Mouse (Mus musculus) C2C12 (cell line): ENCODE measurements around the gene Wdfy4. TPM values are rescaled to one million over a fixed set of nuclear protein-coding genes. Genes with fewer than 3 reads are reported as not detected.

Experiments
- H3K27me3 ChIP-seq: one replicate; pipeline ENCODE4 v1.6.1; 2011; ENCODE audit not compliant: control insufficient read depth, insufficient read depth, insufficient read length
- H3K36me3 ChIP-seq: one replicate; pipeline ENCODE4 v1.6.1; 2011; ENCODE audit not compliant: control insufficient read depth, insufficient read depth
- H3K4me3 ChIP-seq: one replicate; pipeline ENCODE4 v1.5.1; 2011; ENCODE audit warnings: mild to moderate bottlenecking, control low read depth; ENCODE audit not compliant: poor library complexity, insufficient read depth, severe bottlenecking
- H3K79me2 ChIP-seq: one replicate; pipeline ENCODE4 v1.6.1; 2011; ENCODE audit not compliant: control insufficient read depth, insufficient read depth
- H3K79me3 ChIP-seq: one replicate; pipeline ENCODE4 v1.6.1; 2011; ENCODE audit warnings: low read depth, control low read depth
- H3ac ChIP-seq: one replicate; pipeline ENCODE3; 2011; ENCODE audit warnings: low read depth; ENCODE audit not compliant: control insufficient read depth, insufficient read length
- CEBPB ChIP-seq: IDR thresholded peaks from one replicate; pipeline ENCODE4 v1.6.1; 2011; ENCODE audit warnings: low read depth, mild to moderate bottlenecking, control low read depth, moderate library complexity
- CTCF ChIP-seq: IDR thresholded peaks from one replicate; pipeline ENCODE4 v1.5.1; 2011; ENCODE audit not compliant: control insufficient read depth, insufficient read depth, insufficient read length
- FOSL1 ChIP-seq: IDR thresholded peaks from one replicate; pipeline ENCODE4 v1.8.0; 2011; ENCODE audit warnings: mild to moderate bottlenecking, low read length; ENCODE audit not compliant: poor library complexity, insufficient read depth, severe bottlenecking
- MAX ChIP-seq: IDR thresholded peaks from one replicate; pipeline ENCODE4 v1.6.1; 2011; ENCODE audit warnings: mild to moderate bottlenecking, control low read depth
- MYOD1 ChIP-seq: IDR thresholded peaks from one replicate; pipeline ENCODE4 v1.6.1; 2011; ENCODE audit warnings: low read depth; ENCODE audit not compliant: control insufficient read depth, insufficient read length
- MYOG ChIP-seq: IDR thresholded peaks from one replicate; pipeline ENCODE4 v1.6.1; 2011; ENCODE audit not compliant: control insufficient read depth, insufficient read length; ENCODE audit errors: extremely low read depth
- USF1 ChIP-seq: IDR thresholded peaks from one replicate; pipeline ENCODE4 v1.6.1; 2011; ENCODE audit warnings: low read depth, mild to moderate bottlenecking, control low read depth, moderate library complexity
- polyA plus RNA-seq: library from polyadenylated mRNA; unstranded; fragments of >200 nt; fragmentation: generic; extraction: Trizol; gene quantifications from one replicate; pipeline ENCODE4 v1.2.1, GENCODE M21; 2012; ENCODE audit warnings: missing spikeins

Gene Wdfy4
- polyA plus RNA-seq, 1 experiment = 0.01 TPM

DNA sequence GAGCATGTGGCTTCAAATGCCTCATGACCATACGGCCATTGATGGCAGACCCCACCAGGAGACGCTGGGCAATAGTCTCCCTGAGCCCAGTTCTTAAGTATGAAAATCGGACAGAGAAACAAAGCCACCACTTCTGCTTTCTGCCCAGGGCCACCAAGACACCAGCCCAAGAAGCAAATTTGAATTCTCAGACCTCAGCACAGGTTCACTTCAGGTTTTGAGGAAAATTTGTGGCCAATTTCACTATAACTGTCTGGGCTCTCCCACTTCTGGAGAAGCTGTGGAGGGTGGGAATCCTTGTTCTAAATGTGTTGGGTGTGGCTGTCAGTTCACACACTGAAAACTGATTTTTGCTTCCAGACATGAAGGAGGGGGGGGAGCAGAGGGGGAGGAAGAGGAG, 8.9 kb upstream of the Wdfy4 start:
- Histone ChIP-seq H3K36me3 (no peaks in the 10 kb centered on the region), H3K79me3 (no peaks in the 10 kb centered on the region), H3K27me3 (peaks cover 25% of the 10 kb centered on the region), H3K4me3 (no peak overlapping the region), H3ac (no peak overlapping the region), H3K79me2 (no peaks in the 10 kb centered on the region)
- TF ChIP-seq FOSL1 = no peak

DNA sequence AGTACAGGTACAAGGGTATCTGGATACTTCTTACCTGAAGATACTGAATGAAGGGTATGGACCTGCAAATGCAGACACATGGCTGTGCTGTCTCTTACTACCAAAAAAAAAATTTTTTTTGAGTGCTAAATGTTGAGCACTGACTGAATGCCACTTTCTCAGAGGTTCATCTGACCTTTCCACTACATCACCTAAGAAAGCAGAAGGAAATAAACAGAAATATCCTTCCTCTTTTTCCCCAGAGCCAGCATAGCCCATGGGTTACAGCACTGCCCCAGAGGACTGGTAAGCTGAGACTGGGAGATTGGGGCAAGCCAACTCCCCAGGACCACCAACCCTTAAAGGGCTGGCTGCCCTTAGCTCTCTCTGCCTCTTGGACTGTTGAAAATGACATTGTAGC, 8.5 kb upstream of the Wdfy4 start:
- no peak overlapping the region for H3K4me3 ChIP-seq
- H3K27me3 ChIP-seq = peaks cover 28% of the 10 kb centered on the region
- no peaks in the 10 kb centered on the region for H3K79me2 ChIP-seq
- no peaks in the 10 kb centered on the region for H3K36me3 ChIP-seq
- H3K79me3 ChIP-seq = no peaks in the 10 kb centered on the region
- no peak overlapping the region for H3ac ChIP-seq
- TF ChIP-seq MYOG = no peak
- no peak for TF ChIP-seq CEBPB
- TF ChIP-seq CTCF = no peak
- TF ChIP-seq FOSL1 = no peak
- TF ChIP-seq USF1 = no peak
- no peak for TF ChIP-seq MYOD1
- no peak for TF ChIP-seq MAX

DNA sequence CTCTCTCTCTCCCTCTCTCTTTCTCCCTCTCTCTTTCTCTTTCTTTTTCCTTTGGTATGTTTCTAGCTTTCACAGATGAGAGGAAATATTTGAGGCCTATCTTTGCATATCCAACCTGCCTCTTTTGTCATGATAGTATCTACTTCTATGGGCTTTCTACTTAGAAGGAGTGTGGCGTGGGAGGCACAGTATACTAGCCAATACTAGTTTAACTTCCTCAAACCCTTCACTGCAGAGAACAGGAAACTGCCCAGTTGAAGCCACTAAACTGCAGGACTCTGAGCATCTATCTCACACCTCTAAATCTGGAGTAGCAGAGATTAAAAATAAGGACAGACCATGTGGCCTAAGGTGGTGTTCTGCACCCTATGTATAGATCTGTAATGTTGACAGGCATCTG, 5.3 kb upstream of the Wdfy4 start:
- H3K79me2 ChIP-seq = no peaks in the 10 kb centered on the region
- no peaks in the 10 kb centered on the region for H3K36me3 ChIP-seq
- H3K27me3 ChIP-seq = peaks cover 34% of the 10 kb centered on the region
- no peak overlapping the region for H3ac ChIP-seq
- no peak overlapping the region for H3K4me3 ChIP-seq
- TF ChIP-seq MAX (no peak), CEBPB (no peak), MYOD1 (no peak), MYOG (no peak)
- no peaks in the 10 kb centered on the region for H3K79me3 ChIP-seq

DNA sequence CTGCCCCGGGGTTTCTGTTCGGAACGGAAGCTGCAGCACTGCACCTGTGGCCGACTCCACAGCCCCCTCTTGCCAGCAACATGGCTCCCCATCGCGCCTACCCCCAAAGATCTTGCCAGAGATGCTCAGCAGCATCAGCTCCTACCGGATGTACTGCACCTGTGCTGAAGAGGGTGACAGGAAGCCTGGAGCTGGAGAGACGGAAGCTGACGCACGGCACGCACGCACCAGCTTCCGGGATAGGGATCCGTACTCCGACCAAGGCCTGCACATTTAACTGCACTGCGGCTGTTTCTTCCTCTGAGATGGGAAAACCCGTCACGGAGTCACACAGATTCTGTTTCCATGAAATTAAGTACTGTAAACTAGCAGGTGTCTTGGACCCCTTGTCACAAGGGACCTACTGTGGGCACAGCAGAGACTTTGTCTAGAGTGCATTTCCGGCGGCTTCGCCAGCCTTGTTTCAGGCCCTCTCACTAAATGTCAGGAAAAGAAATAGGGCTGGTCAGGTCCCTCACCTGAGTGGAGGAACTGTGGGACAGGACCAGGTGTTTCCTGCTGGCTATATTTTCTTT, 4.6 kb upstream of the Wdfy4 start:
- Histone ChIP-seq H3K79me3 (no peaks in the 10 kb centered on the region), H3K27me3 (peaks cover 41% of the 10 kb centered on the region), H3ac (no peak overlapping the region), H3K79me2 (no peaks in the 10 kb centered on the region), H3K36me3 (no peaks in the 10 kb centered on the region), H3K4me3 (no peak overlapping the region)
- TF ChIP-seq MAX (no peak), MYOG (no peak), FOSL1 (no peak), CEBPB (no peak), CTCF (no peak), MYOD1 (no peak), USF1 (no peak)

DNA sequence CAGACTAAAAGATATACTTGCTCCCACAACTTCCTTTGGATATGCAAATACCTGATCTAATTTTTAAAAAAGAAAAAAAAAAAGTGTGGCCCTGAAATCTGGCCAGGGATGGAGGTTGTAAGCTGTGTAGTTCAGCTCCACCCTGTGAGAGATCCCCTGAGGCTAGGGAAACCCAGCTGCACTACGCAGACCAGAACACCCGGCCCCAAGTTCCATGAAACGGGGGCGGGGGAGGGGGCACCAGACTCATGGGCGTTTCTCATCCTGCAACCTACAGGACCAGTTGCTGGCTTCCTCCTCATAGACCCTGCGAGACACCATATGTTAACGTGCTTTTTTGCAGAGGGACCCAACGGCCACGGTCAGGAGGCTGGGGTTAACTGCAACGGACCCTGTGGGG, 3.9 kb upstream of the Wdfy4 start:
- no peaks in the 10 kb centered on the region for H3K79me3 ChIP-seq
- TF ChIP-seq CEBPB (no peak), MYOD1 (no peak), MAX (no peak), CTCF (no peak), USF1 (no peak), MYOG (no peak), FOSL1 (no peak)
- no peaks in the 10 kb centered on the region for H3K79me2 ChIP-seq

DNA sequence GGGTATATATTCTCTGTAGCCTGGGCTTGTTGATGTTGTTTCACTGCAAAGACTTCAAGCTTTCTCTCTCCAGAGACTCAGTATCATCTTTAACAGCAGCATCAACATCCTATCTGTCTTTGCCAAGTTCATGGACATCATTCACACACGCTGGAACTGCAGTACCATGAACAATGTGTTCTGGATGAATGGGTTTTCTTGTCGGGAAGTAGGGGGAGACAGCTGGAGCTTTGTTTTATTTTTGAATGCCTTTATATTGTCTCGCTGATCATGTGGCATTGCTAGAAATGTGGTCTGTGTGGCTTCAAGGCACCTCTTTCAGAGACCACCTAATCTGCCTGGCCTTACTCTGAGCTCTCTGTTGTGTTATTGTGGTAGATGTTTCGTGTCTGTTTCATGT, 1.9 kb upstream of the Wdfy4 start:
- H3K79me2 ChIP-seq = no peaks in the 10 kb centered on the region
- peaks cover 42% of the 10 kb centered on the region for H3K27me3 ChIP-seq
- no peaks in the 10 kb centered on the region for H3K79me3 ChIP-seq
- H3K36me3 ChIP-seq = no peaks in the 10 kb centered on the region
- TF ChIP-seq USF1 = no peak
- TF ChIP-seq FOSL1 = no peak
- TF ChIP-seq CTCF = no peak
- no peak for TF ChIP-seq MYOG
- TF ChIP-seq CEBPB = no peak
- TF ChIP-seq MAX = no peak
- no peak for TF ChIP-seq MYOD1
- no peak overlapping the region for H3K4me3 ChIP-seq
- H3ac ChIP-seq = no peak overlapping the region

More for the DNA sequence above, 3.9 kb upstream of the Wdfy4 start:
- Histone ChIP-seq H3K4me3 (no peak overlapping the region), H3K36me3 (no peaks in the 10 kb centered on the region), H3K27me3 (peaks cover 44% of the 10 kb centered on the region), H3ac (no peak overlapping the region)
